Mouse (Mus musculus): Measurements from ENCODE around the gene 9930111J21Rik2.
"Not testable (repeated sequence)": the region's sequence is repeated elsewhere in the genome, so short reads cannot be mapped to it uniquely, and the experiment has no call there.

GRCm38 (mm10) chr11:49076001-49076757 is 25.1 kb upstream of the 9930111J21Rik2 start, which contains the start of gene Ifi47:
- not testable (repeated sequence) for TF ChIP-seq CTCF (conservative IDR thresholded peaks at IDR 0.05; ENCODE audit: low read length); NANOG (IDR thresholded peaks at IDR 0.05; ENCODE audit: borderline replicate concordance, low read length); POU5F1 (IDR thresholded peaks at IDR 0.05; ENCODE audit: borderline replicate concordance, low read length)
